Mouse (Mus musculus) cerebellum, adult 9-10 months (tissue): ENCODE data around the gene Morn4.
A peak's percentile ranks its signal among the peaks of the same experiment; 100 is the strongest.

ENCODE experiments used
- DNase-seq: peaks from one replicate; pipeline ENCODE4 v3.0.0; 2022

Morn4 gene

DNA sequence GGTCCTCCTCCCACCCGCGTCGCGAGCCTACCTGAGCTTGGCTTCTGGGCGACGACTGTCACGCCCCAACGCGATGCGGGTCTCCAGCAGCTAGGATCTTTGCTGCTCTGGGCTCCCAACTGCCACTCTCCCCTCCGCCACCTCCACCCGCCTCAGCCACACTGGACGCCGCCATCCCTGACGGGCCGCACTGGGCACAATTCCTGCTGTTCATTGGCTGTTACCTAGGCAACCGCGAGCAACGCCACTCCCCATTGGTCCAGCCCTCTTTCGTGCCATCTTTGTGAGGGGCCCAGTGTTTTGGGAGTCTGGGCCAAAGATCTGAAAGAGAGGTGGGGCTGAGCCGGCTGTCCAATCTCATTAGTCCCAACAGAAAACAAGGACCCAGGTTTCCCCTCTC, at the start of gene Morn4:
TSS of gene Morn4 (minus strand) at position 192 of the 400 bp plus-strand sequence.
- DNase-seq: peak; percentile 93

DNA sequence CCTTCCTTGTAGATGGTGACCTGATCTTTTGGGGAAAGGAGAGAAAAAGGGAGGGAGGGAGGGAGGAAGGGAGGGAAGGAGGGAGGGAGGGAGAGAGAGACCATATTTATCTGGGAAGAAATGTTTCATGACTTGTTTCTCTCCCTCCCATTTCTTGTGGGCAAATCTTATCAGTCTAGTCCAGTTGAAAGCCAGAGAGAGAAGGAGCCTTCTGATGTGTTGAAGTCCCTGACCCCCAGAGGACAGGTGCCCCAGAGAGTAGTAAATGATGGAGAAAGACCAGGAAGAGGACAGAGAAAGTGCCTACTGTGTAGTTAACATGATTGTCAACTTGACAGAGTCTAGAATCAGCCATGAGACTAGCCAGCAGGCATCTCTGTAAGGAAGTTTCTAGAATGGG, 48.9 kb upstream of the Morn4 start:
- no peak for DNase-seq

- peak; percentile 36 for DNase-seq
Observed at GRCm38 (mm10) chr19:42131101-42131500, 44.9 kb upstream of the Morn4 start.

- DNase-seq: no peak
Observed at GRCm38 (mm10) chr19:42130294-42130606, 44.1 kb upstream of the Morn4 start.

- peak; percentile 55 for DNase-seq
Observed at GRCm38 (mm10) chr19:42129509-42130293, 43.5 kb upstream of the Morn4 start.

DNA sequence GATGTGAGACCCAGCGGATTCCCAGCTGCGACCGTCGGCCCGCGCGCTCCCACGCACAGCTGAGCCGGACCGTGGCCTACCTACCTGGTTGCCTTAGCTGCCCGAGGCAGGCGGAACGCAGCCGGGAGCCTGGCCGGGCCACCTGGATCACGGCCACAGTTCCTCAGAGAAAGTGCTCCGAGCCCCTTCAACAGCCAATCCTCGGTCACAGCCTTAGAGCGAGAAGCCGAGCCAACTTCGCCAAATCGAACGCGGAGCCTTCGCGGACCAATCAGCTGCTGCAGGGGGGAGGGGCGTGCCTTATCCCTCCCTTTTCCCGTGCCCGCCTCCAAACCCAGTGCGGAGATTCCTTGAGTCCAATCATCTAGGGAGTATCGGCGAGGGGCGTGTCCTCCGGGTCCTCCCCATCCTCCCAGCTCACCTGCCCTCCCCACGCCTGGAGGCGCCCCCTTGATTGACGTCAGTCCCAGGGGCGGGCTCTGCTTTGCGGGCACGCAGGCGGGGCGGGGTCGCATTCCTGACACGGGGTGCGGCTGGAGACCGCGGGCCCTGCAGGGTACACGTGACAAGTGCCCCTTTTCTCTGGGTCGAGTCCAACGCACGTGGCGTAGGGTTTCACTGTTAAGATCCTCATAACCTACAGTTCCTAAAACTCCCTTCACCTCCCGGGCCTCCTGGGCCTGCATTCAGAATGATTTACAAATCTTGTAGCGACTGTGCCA, 42.8 kb upstream of the Morn4 start, which contains the start of gene Avpi1:
TSS of gene Avpi1 (minus strand) at position 273 of the 722 bp plus-strand sequence.
- DNase-seq: peak; percentile 100

GRCm38 (mm10) chr19:42128052-42128740, 42.0 kb upstream of the Morn4 start:
- no peak for DNase-seq

- peak; percentile 39 for DNase-seq
Observed at GRCm38 (mm10) chr19:42127024-42127423, 40.9 kb upstream of the Morn4 start.

GRCm38 (mm10) chr19:42126219-42126605, 40.1 kb upstream of the Morn4 start:
- no peak for DNase-seq

- peak; percentile 24 for DNase-seq
Observed at GRCm38 (mm10) chr19:42125501-42126218, 39.5 kb upstream of the Morn4 start.

DNA sequence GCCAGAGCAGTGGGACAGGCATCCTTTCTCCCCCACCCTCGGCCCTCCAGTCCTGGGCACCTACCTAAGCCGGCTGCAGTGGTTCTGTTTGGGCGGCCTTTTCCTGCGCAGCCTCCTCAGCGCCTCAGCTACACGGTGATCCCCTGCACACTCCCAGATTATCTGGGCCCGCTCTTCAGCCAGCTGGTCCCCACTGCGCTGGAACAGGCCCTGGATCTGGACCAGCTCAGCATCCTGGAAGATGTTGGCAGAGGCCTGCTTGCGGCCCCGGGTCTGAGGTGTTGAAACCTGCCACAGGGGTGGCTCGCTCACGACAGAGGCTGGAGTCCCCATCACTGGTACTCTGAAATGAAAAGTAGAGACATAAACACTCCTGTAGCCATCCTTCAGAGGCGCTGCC, 38.5 kb upstream of the Morn4 start:
- peak; percentile 29 for DNase-seq

GRCm38 (mm10) chr19:42120451-42120850, 34.3 kb upstream of the Morn4 start:
- no peak for DNase-seq

GRCm38 (mm10) chr19:42118596-42118995, 32.4 kb upstream of the Morn4 start:
- DNase-seq: no peak

GRCm38 (mm10) chr19:42118142-42118541, 32.0 kb upstream of the Morn4 start:
- no peak for DNase-seq

GRCm38 (mm10) chr19:42115783-42116335, 29.7 kb upstream of the Morn4 start:
- no peak for DNase-seq

DNA sequence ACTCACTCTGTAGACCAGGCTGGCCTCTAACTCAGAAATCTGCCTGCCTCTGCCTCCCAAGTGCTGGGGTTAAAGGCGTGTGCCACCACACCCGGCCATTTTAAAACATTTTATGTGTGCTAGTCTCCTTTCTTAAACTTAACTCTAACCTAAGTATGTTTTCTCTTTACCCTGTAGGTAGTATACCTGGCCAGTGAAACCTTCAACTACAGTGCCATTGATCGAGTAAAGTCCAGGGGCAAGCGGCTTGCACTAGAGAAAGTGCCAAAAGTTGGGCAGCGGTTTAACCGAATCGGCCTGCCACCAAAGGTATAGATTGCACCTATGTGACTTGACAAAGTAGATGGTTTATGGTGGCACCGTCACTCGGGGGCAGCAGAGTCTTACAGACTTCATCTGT, 18.5 kb upstream of the Morn4 start:
- no peak for DNase-seq

DNA sequence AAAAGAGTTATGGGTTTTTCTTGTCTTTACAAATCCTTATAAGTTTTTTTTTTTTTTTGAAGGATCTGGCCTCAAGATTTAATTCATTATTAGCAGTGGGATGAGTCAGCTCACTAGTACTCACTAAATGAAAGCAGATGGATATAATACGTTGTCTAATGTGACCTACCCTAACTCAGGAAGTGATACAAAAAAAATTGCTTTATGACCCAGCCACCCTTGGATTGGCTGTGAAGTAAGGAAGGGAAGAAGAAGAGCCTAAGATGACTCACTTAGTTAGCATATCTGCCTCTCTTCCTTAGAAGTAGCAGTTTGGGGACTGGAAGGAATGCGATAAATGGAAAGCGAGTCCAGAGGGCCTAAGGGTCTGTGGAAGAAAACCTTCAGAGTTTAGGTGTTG, 13.2 kb upstream of the Morn4 start:
- DNase-seq: no peak

DNA sequence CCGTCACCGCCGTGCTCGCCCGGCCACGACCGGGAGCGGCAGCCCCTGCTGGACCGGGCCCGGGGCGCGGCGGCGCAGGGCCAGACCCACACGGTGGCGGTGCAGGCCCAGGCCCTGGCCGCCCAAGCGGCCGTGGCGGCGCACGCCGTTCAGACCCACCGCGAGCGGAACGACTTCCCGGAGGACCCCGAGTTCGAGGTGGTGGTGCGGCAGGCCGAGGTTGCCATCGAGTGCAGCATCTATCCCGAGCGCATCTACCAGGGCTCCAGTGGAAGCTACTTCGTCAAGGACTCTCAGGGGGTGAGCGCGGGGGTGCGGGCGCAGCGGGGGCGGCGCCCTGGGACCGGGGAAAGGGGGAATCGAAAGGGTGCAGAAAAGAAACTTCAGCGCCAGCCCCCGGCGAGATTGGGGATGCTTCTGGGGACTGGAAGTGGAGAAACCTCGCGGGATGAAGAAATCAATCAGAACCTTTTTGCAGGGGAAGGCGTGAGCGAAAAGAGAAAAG, 4.5 kb upstream of the Morn4 start:
- no peak for DNase-seq

DNA sequence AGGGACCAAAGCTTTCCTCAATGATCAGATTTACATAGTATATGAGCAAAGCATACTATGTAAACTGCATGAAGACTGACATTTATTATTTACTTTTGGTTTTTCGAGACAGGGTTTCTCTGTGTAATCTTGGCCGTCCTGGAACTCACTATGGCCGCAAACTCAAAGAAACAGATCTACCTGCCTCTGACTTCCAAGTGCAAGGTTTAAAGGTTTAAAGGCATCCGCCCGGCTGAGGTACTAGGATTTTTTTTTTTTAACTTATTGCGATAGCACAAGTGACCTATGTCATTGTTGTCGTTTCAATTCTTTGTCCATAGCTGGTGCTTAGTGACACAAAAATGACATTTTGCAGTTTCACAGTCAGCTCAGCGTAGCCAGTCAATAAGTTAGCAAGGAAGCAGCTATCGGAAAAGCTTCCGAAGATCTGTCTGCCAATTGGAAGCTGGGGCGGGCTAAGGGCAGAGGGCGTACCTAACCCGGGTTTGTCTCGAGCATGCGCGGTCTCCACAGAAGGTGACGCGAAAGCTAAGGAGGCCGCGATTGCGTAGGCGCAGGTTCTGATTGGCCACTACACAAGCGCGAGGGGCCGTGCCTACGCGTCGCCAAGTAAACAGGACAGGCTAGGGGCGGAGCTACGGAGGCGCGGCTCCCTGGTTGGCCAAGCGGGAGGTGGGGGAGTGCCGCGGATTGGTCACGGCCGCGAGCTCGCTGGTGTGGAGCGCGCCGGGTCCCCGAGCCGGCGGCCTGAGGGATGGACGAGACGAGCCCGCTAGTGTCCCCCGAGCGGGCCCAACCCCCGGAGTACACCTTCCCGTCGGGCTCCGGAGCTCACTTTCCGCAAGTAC, 3.8 kb upstream of the Morn4 start, which contains the start of gene Pi4k2a:
TSS of gene Pi4k2a (plus strand) at position 723 of the 848 bp plus-strand sequence.
- peak; percentile 99 for DNase-seq

- DNase-seq: peak; percentile 67
Observed at GRCm38 (mm10) chr19:42089103-42089747, 3.1 kb upstream of the Morn4 start.

DNA sequence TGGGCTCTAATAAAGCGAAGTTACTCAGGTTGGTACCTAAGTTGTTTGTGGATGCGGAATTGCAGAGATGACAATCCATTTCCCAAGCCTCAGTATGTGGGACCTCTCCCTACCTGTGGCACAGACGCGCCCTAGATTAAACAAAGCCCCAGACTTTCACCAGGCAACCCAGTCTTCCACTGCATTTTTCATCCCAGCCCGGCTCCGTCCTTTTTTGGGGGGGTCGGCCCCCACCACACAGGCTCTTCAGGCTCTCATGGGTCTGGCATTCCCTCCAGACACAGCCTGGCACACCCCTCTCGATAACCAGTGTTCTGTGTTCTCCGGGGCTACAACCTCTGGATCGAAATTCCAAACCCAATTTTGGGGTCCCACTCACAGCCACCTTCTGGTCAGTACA, 467 bp downstream of the Morn4 start:
- no peak for DNase-seq
